Mouse (Mus musculus) cerebellum, adult (tissue): Measurements from ENCODE around the gene Shq1.

Experiments used
- ATAC-seq: cut with Nextera tagmentation; 2 replicates; pipeline ENCODE4 v1.9.2; 2017; ENCODE audit warnings: mild to moderate bottlenecking, moderate library complexity, mixed read lengths; ENCODE audit not compliant: insufficient number of reproducible peaks, low FRiP score, low TSS enrichment

Shq1 gene

DNA sequence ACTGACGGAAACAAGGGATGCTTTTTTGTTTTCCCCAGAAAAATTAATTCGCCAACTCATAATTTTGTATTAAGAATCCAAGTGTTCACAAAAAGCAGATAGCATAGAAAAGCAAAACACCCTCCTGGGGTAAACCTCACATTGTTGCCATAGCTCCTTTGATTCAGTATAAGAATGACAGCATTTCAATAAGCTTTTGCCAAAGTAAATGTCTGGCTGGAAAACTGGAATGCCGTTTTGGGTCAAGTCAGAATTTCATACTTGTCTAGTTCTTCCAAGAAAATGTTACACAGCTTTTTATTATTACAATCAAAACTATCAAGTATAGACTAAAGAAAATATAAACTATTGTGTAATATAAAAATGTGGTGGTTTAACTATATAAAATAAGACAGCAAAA is 61.7 kb downstream of the Shq1 start:
- ATAC-seq = no peak

GRCm38 (mm10) chr6:100608429-100608828 is 62.5 kb downstream of the Shq1 start:
- no peak for ATAC-seq

GRCm38 (mm10) chr6:100606805-100607204 is 64.2 kb downstream of the Shq1 start:
- ATAC-seq = no peak

- no peak for ATAC-seq
These were observed 67.3 kb downstream of the Shq1 start for GRCm38 (mm10) chr6:100603702-100604101.

- no peak for ATAC-seq
These were observed 69.3 kb downstream of the Shq1 start for GRCm38 (mm10) chr6:100601634-100602033.

GRCm38 (mm10) chr6:100593857-100594256 is 77.1 kb downstream of the Shq1 start:
- ATAC-seq = no peak

DNA sequence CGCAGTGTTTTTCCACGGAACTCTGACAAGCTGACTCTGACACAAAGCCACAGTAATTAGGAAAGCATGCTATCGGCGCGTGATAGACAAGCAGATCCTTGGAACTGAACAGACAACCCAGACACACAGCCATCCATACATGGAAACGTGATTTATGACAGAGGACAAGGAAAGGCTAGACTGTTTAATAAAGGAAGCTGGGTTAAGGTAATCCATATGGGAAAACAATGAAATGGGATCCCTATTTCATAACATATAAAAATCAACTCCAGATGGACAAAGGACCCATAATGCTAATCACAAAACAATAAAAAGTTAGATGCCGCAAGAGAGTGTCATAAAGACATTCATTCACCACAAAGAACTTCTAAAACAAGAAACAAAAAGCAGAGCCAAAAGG is 78.0 kb downstream of the Shq1 start:
- ATAC-seq = no peak

GRCm38 (mm10) chr6:100590602-100591001 is 80.4 kb downstream of the Shq1 start:
- ATAC-seq = no peak

GRCm38 (mm10) chr6:100588876-100589275 is 82.1 kb downstream of the Shq1 start:
- ATAC-seq = no peak

DNA sequence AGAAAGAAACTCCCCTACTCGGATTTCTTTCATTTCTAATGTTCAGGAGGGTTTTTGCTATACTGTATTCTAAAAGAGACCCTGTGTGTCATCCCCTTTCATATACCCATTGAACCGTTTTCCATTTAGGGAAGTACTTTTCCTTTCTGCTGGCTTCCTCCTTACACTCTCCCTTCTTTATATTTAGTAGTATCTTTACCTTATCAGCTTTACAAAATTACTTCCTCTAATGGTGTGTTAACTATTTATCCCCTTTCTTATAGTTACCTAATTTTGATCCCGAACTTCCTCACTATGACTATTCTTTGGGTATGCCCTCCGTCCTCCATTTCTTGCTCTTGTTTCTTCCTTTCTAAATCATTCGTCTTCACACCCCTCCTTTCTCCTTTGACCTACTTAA is 84.2 kb downstream of the Shq1 start:
- ATAC-seq = no peak

DNA sequence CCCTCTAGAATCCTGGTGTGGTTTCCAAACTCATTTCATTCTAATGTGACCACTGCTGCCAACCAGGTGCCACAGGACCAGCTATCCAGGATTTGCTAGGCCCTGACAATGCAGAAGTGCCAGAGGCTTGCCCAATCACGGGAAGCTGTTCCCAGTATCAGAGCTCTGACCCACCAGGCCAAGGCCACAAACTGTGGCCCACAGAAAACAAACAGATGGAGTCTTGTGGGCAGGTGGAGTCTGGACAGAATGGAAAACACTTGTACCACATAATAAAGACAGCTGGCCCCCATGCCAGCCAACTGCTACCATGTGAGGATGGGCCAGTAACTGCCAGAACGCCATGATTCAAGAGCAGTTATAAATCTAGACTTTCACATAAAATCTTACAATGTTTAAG is 89.0 kb downstream of the Shq1 start:
- ATAC-seq = peak; percentile 21; the same call in 1 of the 2 replicates

DNA sequence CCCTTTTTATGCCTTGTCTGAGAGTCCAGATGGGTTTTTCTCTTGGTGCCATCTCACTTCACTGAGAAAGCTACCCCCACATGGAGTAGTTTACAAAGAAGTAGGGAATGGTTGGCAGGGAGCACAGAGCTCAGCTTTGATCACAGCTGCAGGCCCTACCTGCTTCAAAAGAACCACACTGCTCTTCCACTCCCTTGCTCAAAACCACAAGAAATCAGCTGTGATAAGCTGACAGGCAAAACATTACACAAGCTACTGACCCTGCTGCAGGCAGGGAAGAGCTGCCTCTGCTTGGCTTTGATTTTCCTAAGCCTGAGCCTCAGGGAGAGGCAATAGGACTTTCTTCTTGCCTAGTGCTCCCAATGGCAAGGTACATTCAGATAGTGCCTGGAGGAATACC is 89.9 kb downstream of the Shq1 start:
- no peak for ATAC-seq

DNA sequence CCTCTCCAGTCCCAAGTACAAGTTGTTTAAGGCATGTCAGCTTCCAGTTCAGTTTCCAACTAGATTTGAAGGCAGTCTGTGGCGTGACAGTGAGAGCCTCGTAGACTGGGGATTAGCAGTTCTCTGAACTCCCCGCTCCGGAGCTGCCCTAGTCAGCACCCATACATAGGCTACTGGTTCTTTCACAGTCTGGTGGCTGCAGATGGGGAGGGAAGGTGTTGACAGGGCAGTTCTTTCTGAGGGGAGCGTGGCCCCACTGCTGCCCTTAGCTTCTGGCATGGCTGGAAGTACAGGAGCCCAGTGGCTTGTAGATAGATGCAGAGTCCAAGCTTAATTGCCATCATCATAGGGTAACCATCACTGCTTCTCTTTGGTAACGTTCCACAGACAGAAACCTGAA is 93.4 kb downstream of the Shq1 start:
- ATAC-seq = no peak

DNA sequence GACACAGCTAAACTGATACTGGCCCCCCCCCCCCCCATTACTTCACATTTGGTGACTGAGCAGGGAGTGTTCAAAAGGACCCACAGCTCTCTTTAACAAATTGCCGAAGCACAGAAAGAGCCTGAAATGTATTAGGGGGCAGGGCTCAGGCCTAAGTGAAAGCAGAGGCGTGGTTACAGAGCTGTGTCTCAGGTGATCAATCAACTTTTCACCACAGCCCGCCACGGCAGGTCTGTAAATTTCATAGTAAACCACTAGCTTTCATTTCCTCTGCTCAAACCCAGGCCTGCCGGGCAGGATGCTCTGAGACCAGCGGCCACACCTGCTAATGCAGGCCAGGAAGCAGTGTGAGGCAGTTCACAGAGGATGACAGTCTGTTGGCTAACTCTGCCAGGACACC is 94.8 kb downstream of the Shq1 start:
- ATAC-seq = no peak

GRCm38 (mm10) chr6:100566774-100567173 is 104.2 kb downstream of the Shq1 start:
- no peak for ATAC-seq

DNA sequence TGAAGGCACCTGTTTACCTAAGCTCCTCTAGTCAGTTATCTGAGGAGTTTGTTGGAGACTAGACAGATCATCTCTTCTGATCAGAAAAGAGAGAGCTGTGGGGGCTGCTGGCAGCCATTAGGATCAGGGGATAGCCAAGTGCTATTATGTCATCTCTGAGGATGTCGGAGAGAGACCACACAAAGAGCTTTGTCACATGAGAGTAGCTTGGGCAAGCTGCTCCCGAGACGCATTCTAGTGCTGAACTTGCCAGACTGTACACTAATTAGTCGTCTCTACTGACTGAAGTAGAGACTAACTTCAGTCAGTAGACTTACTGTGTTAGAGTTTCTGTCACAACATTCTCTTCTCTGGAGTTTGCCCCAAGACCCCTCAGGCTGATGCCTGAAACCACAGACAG is 106.4 kb downstream of the Shq1 start:
- no peak for ATAC-seq

GRCm38 (mm10) chr6:100563552-100564341 is 107.2 kb downstream of the Shq1 start:
- ATAC-seq = peak; percentile 85

- peak; percentile 45 for ATAC-seq
These were observed 108.0 kb downstream of the Shq1 start for GRCm38 (mm10) chr6:100562719-100563551.

DNA sequence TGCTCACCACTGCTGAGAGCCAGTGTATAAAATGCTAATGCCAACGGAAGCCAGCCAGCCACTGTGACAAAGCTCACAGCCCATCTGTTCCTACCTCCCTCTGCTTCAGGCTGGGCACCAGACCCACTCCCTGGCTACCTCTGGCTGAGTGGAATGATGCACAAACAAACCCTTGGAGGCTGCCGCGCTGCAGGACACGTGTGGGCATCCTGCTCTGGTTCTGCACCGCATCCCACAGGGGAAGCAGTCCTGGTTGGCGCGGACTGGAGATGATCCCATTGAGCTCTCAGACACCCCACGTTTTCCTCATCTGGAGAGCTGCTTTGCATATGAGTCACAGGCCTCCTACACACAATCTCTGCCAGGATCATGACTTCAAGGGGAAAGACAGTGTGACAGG is 112.9 kb downstream of the Shq1 start:
- no peak for ATAC-seq

DNA sequence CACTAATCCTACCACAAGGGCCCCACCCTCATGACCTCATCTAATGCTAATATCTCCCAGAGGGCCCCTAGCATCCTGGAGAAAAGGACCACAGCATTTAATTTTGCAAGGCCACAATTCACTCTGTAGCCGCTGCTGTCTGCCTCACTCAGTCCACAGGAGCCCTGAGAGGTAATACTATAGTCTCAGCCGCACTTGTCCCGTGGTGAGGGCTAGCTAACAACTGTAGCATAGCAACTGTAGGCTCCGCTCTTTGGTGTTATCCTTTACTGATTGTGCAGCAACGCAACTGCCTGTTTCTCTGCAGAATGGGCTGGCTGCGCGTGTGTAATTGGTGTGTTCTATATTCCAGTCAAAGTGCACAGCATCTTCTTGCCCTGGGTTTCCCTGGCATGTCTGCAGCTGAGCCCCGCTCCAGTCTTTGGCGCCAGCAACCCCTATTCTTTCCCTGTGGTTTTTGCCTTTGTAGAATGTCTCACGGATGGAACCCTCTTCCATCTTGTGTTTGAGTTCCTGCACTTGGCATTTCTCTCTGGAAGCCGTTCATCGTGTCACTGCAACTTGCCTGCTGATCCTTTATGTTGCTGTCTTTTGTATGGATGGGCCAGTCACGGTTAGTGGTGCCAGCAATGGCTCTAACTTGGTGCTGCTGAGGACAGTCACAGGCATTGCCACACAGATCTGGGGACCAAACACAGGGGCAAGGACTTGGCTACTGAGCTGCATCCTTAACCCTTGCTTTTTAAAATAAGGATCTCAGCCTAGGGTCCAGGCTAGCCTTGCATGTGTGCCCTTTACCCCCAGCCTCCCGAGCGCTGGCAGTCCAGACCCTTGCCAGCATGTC is 128.6 kb downstream of the Shq1 start:
- ATAC-seq = no peak

DNA sequence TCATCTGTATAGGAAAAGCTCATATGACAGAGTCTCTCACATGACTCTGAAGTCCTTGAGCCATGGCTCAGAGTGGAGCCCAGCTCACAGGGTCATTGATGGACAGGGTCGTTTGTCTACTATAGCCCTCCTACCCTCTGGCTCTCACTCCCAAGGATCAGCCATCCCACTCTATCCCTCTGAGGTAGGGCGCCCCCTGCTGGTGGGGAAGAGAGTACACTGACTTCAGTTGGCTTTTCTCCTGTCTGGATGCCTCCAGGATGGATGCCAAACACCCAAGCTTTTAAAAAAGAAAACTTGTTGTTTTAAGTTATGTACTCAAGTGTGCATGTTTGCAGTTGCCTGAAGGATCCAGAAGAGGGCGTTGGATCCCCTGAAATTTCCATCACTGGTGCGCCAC is 131.3 kb downstream of the Shq1 start:
- no peak for ATAC-seq
